ENCODE assay signal across 31 mouse cellular contexts in the genomic region with DNA sequence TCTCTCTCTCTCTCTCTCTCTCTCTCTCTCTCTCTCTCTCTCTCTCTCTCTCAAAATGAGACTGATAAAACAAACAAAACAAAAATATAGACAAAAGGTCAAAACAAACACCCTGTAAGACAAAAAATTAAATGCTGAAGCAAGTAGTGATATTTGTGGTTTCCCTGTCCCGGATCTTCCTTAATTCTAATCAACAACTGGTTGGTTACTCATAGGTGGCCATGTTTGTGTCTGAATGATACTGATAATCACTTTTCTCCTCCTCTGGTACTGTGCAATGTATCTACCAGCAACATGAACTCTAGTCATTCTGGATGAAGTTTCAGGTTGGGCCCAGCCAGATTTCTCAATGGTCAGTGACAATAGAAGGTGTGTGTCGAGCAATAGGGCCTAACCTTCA.
"Had no signal": no experiment of that assay in that cellular context is flagged by ENCODE, and none has a peak within 500 bp of the region (broad histone marks: within the 10 kb centered on the region; RNA-seq: fewer than 3 reads in every experiment).

No protein-coding gene starts in this region.

- H3K9ac ChIP-seq: heart, embryonic 12.5 days; heart, embryonic 13.5 days; heart, embryonic 15.5 days; hindbrain, embryonic 12.5 days; hindbrain, embryonic 13.5 days; hindbrain, embryonic 14.5 days; hindbrain, embryonic 15.5 days; intestine, embryonic 15.5 days; kidney, embryonic 15.5 days had no signal

- H3K4me1 ChIP-seq: heart, embryonic 10.5 days; heart, embryonic 12.5 days; heart, embryonic 13.5 days; heart, embryonic 15.5 days; hindbrain, embryonic 10.5 days; hindbrain, embryonic 12.5 days; hindbrain, embryonic 13.5 days; hindbrain, embryonic 15.5 days; intestine, embryonic 15.5 days; kidney, embryonic 15.5 days had no signal

- H3K27ac ChIP-seq: heart, embryonic 10.5 days; heart, embryonic 13.5 days; heart, embryonic 15.5 days; hindbrain, embryonic 10.5 days; hindbrain, embryonic 12.5 days; hindbrain, embryonic 13.5 days; hindbrain, embryonic 14.5 days; hindbrain, embryonic 15.5 days; hindbrain, postnatal 0 days; intestine, embryonic 15.5 days; kidney, embryonic 15.5 days; kidney, postnatal 0 days; layer of hippocampus, adult 2 months; left cerebral cortex, adult 2 months had no signal

- H3K36me3 ChIP-seq: heart, embryonic 10.5 days; heart, embryonic 12.5 days; heart, embryonic 13.5 days; heart, embryonic 15.5 days; hindbrain, embryonic 10.5 days; hindbrain, embryonic 12.5 days; hindbrain, embryonic 13.5 days; hindbrain, embryonic 15.5 days; intestine, embryonic 15.5 days; kidney, embryonic 15.5 days had no signal

- H3K27me3 ChIP-seq: heart, embryonic 12.5 days; heart, embryonic 13.5 days; heart, embryonic 15.5 days; hindbrain, embryonic 12.5 days; hindbrain, embryonic 13.5 days; hindbrain, embryonic 15.5 days; intestine, embryonic 15.5 days; kidney, embryonic 15.5 days had no signal

- H3K9me3 ChIP-seq: heart, embryonic 10.5 days; heart, embryonic 12.5 days; heart, embryonic 13.5 days; heart, embryonic 15.5 days; hindbrain, embryonic 10.5 days; hindbrain, embryonic 12.5 days; hindbrain, embryonic 13.5 days; hindbrain, embryonic 15.5 days; intestine, embryonic 15.5 days; kidney, embryonic 15.5 days had no signal

- DNase-seq: heart, postnatal 10 days; heart, postnatal 14 days; heart, postnatal 36 days; heart, postnatal 4 days; kidney, adult 11 months; kidney, adult 18-20 months; kidney, adult 2 months; kidney, adult 8-10 months; kidney, adult 9 months; kidney, postnatal 10 days; kidney, postnatal 14 days; kidney, postnatal 25 days; kidney, postnatal 36 days; kidney, postnatal 4 days; layer of hippocampus, adult 9-11 months; layer of hippocampus, postnatal 36 days had no signal

- H3K4me3 ChIP-seq: heart, embryonic 10.5 days; heart, embryonic 12.5 days; heart, embryonic 13.5 days; heart, embryonic 15.5 days; hindbrain, embryonic 10.5 days; hindbrain, embryonic 12.5 days; hindbrain, embryonic 13.5 days; hindbrain, embryonic 15.5 days; intestine, embryonic 15.5 days; kidney, embryonic 15.5 days; layer of hippocampus, adult 2 months; left cerebral cortex, adult 2 months had no signal
